Mouse (Mus musculus) lung, postnatal 0 days (tissue): Measurements from ENCODE around the gene 1700021F05Rik. TPM values are rescaled to one million over a fixed set of nuclear protein-coding genes. Genes with fewer than 3 reads are reported as not detected.
"Not testable (repeated sequence)": the region's sequence is repeated elsewhere in the genome, so short reads cannot be mapped to it uniquely, and the experiment has no call there.

Experiments
- ATAC-seq: fragments of 200-750 bp; cut with Nextera tagmentation; 2 replicates; pipeline ENCODE4 v1.8.0; 2017; ENCODE audit warnings: moderate library complexity
- DNase-seq: peaks from one replicate; pipeline ENCODE4 v3.0.0-alpha.2; 2016; ENCODE audit warnings: low spot score
- H3K27ac ChIP-seq: fragments of 300-500 bp; sonication (generic); 2 replicates; pipeline ENCODE4 v1.5.1; 2014; ENCODE audit warnings: antibody characterized with exemption, mild to moderate bottlenecking, low read length, mixed read lengths
- H3K27me3 ChIP-seq: fragments of 300-500 bp; sonication (generic); replicated peaks from 2 replicates; pipeline ENCODE4 v1.6.1; 2014; ENCODE audit warnings: low read length, mixed read lengths; ENCODE audit not compliant: insufficient read depth
- H3K36me3 ChIP-seq: fragments of 300-500 bp; sonication (generic); 2 replicates; pipeline ENCODE4 v1.6.1; 2014; ENCODE audit warnings: low read length, mixed read lengths; ENCODE audit not compliant: insufficient read depth
- H3K4me1 ChIP-seq: fragments of 300-500 bp; sonication (generic); 2 replicates; pipeline ENCODE4 v1.6.1; 2014; ENCODE audit warnings: antibody characterized with exemption, low read depth, low read length, mixed read lengths; ENCODE audit not compliant: insufficient read depth
- H3K4me2 ChIP-seq: fragments of 300-500 bp; sonication (generic); replicated peaks from 2 replicates; pipeline ENCODE4 v1.6.1; 2014; ENCODE audit warnings: low read depth, mild to moderate bottlenecking, low read length, moderate library complexity, mixed read lengths
- H3K4me3 ChIP-seq: fragments of 300-500 bp; sonication (generic); 2 replicates; pipeline ENCODE4 v1.5.1; 2014; ENCODE audit warnings: low read depth, low read length
- H3K9ac ChIP-seq: fragments of 300-500 bp; sonication (generic); replicated peaks from 2 replicates; pipeline ENCODE4 v1.6.1; 2014; ENCODE audit warnings: low read depth, mild to moderate bottlenecking
- H3K9me3 ChIP-seq: fragments of 300-500 bp; sonication (generic); 2 replicates; pipeline ENCODE4 v1.6.1; 2016; ENCODE audit warnings: low read length, mixed read lengths
- CTCF ChIP-seq: IDR thresholded peaks from 2 replicates; pipeline ENCODE4 v1.5.1; 2016; ENCODE audit warnings: antibody characterized with exemption, mild to moderate bottlenecking
- EP300 ChIP-seq: IDR thresholded peaks from 2 replicates; pipeline ENCODE4 v1.6.1; 2016; ENCODE audit warnings: antibody characterized with exemption, mild to moderate bottlenecking, control low read depth
- WGBS: fragments of 180-500 bp; shearing (Covaris S2); extraction: QIAGEN DNeasy Blood & Tissue Kit; methylation state at CpG from one replicate; pipeline ENCODE4 v1.1.7; 2014; 5-methylcytosine and 5-hydroxymethylcytosine counted together
- polyA plus RNA-seq: library from polyadenylated mRNA; unstranded; fragments of >200 nt; fragmentation: Nextera tagmentation; extraction: Ambion mirVana; gene quantifications from 2 replicates; pipeline ENCODE4 v1.2.1, GENCODE M21; 2015

The 1700021F05Rik gene
- polyA plus RNA-seq, 1 experiment from 2014 or later = 34.2 TPM

DNA sequence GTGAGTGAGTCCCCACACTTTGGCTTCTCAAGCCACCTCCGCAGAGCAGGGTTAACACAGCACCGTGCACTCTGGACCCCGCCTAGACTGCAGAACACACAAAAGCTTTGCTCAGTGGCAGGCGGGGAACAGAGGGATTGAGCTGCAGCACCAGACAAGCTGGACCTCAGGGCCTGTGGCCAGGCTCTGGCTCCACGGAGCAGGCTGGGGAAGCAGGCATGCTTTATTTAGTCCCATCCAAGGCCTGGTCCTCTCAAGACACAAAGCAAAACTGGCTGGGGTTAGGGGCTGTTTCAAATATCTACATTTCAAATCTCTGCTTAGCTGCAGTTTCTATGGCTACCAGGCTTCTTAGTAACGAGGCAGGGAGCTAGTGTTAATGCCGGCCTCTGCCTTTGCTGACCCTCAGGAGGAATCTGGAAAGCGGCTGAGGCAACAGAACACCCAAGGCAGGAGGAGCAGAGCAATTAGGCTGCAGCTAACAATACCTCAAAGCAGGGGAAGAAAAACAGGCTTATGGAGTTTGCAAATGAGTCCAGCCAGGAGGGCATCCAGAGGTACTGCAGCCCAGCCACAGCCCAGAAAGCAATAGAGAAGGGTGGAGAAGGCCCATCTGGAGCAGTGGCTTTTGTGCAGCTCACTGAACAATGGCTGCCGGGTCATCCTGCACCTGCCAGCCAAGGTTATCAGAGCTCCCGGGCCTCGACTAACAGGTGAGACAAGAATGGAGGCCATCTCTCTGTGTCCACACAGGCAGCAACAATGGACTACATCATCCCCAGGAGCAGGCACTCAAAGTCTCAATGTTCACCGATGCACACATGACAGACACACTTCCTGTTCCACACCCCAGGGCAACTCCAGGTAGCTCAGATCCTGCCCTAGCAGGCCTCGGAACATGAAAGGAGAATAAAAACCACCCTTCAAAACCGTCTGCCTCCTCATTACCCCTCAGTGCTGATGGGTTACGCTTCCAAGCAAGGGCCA lies 13.2 kb downstream of the 1700021F05Rik start:
- no peak for ATAC-seq
- Histone ChIP-seq H3K36me3 (no peaks in the 10 kb centered on the region), H3K4me1 (0 out of 2 replicates have a peak, but pooled peaks cover 4% of the 10 kb centered on the region), H3K9ac (no peak overlapping the region), H3K27me3 (no peaks in the 10 kb centered on the region), H3K9me3 (no peaks in the 10 kb centered on the region), H3K4me3 (no peak overlapping the region), H3K4me2 (no peak overlapping the region), H3K27ac (no peak overlapping the region)
- no peak for DNase-seq
- WGBS = 41% methylated on average over 15 of the region's 15 CpGs
- TF ChIP-seq EP300 (no peak), CTCF (no peak)

GRCm38 (mm10) chr10:43523931-43524330 lies 16.9 kb downstream of the 1700021F05Rik start, which contains the start of gene Gm9803:
TSS of gene Gm9803 (plus strand) at chr10:43524084.
- not testable (repeated sequence) for H3K9ac ChIP-seq, H3K27ac ChIP-seq, H3K4me2 ChIP-seq, DNase-seq, H3K27me3 ChIP-seq, H3K4me1 ChIP-seq, ATAC-seq, H3K36me3 ChIP-seq, H3K9me3 ChIP-seq, H3K4me3 ChIP-seq
- WGBS = 94% methylated on average over 10 of the region's 10 CpGs

- Histone ChIP-seq H3K9ac (no peak overlapping the region), H3K27me3 (no peaks in the 10 kb centered on the region), H3K36me3 (no peaks in the 10 kb centered on the region), H3K9me3 (no peaks in the 10 kb centered on the region), H3K4me2 (peak overlapping the region; percentile 22; the same call in 1 of the 2 replicates), H3K4me1 (peaks cover 7% of the 10 kb centered on the region; the same call in 1 of the 2 replicates), H3K27ac (peak overlapping the region; percentile 43), H3K4me3 (no peak overlapping the region)
- TF ChIP-seq CTCF = no peak
- ATAC-seq (peak; percentile 46), DNase-seq (peak; percentile 80)
- WGBS = 96% methylated on average over 2 of the region's 2 CpGs
Measured at GRCm38 (mm10) chr10:43519977-43520376, 20.8 kb downstream of the 1700021F05Rik start.

DNA sequence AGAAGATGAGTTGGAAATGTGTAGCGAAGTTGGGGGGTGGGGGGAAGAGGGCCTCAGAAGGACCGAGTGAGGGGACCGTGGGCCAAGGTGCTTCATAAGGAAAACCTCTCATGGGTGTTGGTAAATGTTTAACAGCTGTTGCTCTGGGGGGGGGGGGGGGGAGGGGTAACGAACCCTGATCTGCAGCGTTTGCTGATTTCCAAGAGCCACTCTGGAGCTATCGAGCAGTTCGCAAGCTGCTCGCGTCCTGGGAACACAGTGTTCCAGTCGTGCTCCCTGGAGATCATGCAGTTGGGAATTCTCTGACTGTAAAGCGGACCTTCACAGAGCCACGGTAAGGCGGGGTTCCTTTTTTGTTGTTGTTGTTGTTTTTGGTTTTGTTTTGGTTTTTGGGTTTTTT lies 22.4 kb downstream of the 1700021F05Rik start:
- H3K27ac ChIP-seq = peak overlapping the region; percentile 55
- no peaks in the 10 kb centered on the region for H3K27me3 ChIP-seq
- peak; percentile 85 for DNase-seq
- peak; percentile 83 for ATAC-seq
- peak overlapping the region; percentile 12; the same call in 1 of the 2 replicates for H3K4me2 ChIP-seq
- no peaks in the 10 kb centered on the region for H3K36me3 ChIP-seq
- H3K9me3 ChIP-seq = no peaks in the 10 kb centered on the region
- no peak for TF ChIP-seq EP300
- TF ChIP-seq CTCF = no peak
- no peak overlapping the region for H3K9ac ChIP-seq
- H3K4me3 ChIP-seq = 0 out of 2 replicates have a peak overlapping the region, but pooled peaks have one; percentile 8
- H3K4me1 ChIP-seq = peaks cover 7% of the 10 kb centered on the region; the same call in 1 of the 2 replicates
- WGBS = 29% methylated on average over 13 of the region's 13 CpGs

GRCm38 (mm10) chr10:43517836-43518235 lies 23.0 kb downstream of the 1700021F05Rik start:
- H3K9ac ChIP-seq = no peak overlapping the region
- H3K36me3 ChIP-seq = no peaks in the 10 kb centered on the region
- peak; percentile 81 for DNase-seq
- peaks cover 7% of the 10 kb centered on the region; the same call in 1 of the 2 replicates for H3K4me1 ChIP-seq
- TF ChIP-seq EP300 = peak; percentile 47; the same call in 1 of the 2 replicates
- TF ChIP-seq CTCF = no peak
- 21% methylated on average over 4 of the region's 4 CpGs for WGBS
- no peak overlapping the region for H3K4me3 ChIP-seq
- peak overlapping the region; percentile 12; the same call in 1 of the 2 replicates for H3K4me2 ChIP-seq
- ATAC-seq = peak; percentile 72
- no peaks in the 10 kb centered on the region for H3K27me3 ChIP-seq
- no peaks in the 10 kb centered on the region for H3K9me3 ChIP-seq
- H3K27ac ChIP-seq = peak overlapping the region; percentile 48

- no peaks in the 10 kb centered on the region for H3K36me3 ChIP-seq
- no peaks in the 10 kb centered on the region for H3K27me3 ChIP-seq
- DNase-seq (no peak), ATAC-seq (no peak)
- no peak overlapping the region for H3K4me3 ChIP-seq
- no peak overlapping the region for H3K4me2 ChIP-seq
- no peaks in the 10 kb centered on the region for H3K9me3 ChIP-seq
- peak overlapping the region; percentile 48; the same call in 1 of the 2 replicates for H3K27ac ChIP-seq
- H3K9ac ChIP-seq = no peak overlapping the region
- TF ChIP-seq EP300 (no peak), CTCF (0 out of 2 replicates have a peak, but pooled peaks have one; percentile 5)
- 61% methylated on average over 6 of the region's 6 CpGs for WGBS
- peaks cover 7% of the 10 kb centered on the region; the same call in 1 of the 2 replicates for H3K4me1 ChIP-seq
Measured at GRCm38 (mm10) chr10:43516992-43517660, 23.7 kb downstream of the 1700021F05Rik start.
